Mouse (Mus musculus) small intestine, adult 2 months (tissue): ENCODE data around the gene Synj2.

ENCODE experiments used
- CTCF ChIP-seq: fragments of 200-500 bp; IDR thresholded peaks from 2 replicates; pipeline ENCODE4 v1.5.1; 2012; ENCODE audit warnings: low read depth, mild to moderate bottlenecking, control low read depth, inconsistent platforms, low read length, moderate library complexity, mixed read lengths; ENCODE audit not compliant: insufficient replicate concordance, insufficient read length; ENCODE audit errors: extremely low read depth
- POLR2A ChIP-seq: fragments of 200-500 bp; IDR thresholded peaks from 2 replicates; pipeline ENCODE4 v1.6.1; 2012; ENCODE audit warnings: low read depth, mild to moderate bottlenecking, control low read depth, inconsistent platforms, low read length, moderate library complexity

- TF ChIP-seq POLR2A (no peak), CTCF (no peak)
Observed at GRCm38 (mm10) chr17:5983901-5984300, 42.8 kb downstream of the Synj2 start.
